Mouse (Mus musculus) embryo, embryonic 11 days (tissue): ENCODE measurements around the gene Cyp3a25.
"Not testable (repeated sequence)": the region's sequence is repeated elsewhere in the genome, so short reads cannot be mapped to it uniquely, and the experiment has no call there.

ENCODE experiments used
- DNase-seq: peaks from one replicate; pipeline ENCODE4 v3.0.0-alpha.2; 2015

Cyp3a25 gene

GRCm38 (mm10) chr5:146009509-146009908, at the start of gene Cyp3a25:
TSS of gene Cyp3a25 (minus strand) at chr5:146009618.
- not testable (repeated sequence) for DNase-seq

- no peak for DNase-seq
Measured at GRCm38 (mm10) chr5:146021136-146021535, 11.7 kb upstream of the Cyp3a25 start.

GRCm38 (mm10) chr5:146018275-146018674, 8.9 kb upstream of the Cyp3a25 start:
- DNase-seq = no peak

GRCm38 (mm10) chr5:146011251-146011650, 1.8 kb upstream of the Cyp3a25 start:
- no peak for DNase-seq

- no peak for DNase-seq
Measured at GRCm38 (mm10) chr5:145967080-145967479, 42.3 kb downstream of the Cyp3a25 start.
